ENCODE assay signal across 23 mouse cellular contexts in genomic region chr2:117556301-117556700, GRCm38 (mm10).
DNase-seq lines count a peak whose midpoint lies in the region; ATAC-seq and TF ChIP-seq lines count a peak whose summit lies in the region.
"Had no signal": no experiment of that assay in that cellular context is flagged by ENCODE, and none has a peak within 500 bp of the region (broad histone marks: within the 10 kb centered on the region; RNA-seq: fewer than 3 reads in every experiment).

No protein-coding gene starts in this region.

- no peaks in the 10 kb centered on the region for H3K36me3 ChIP-seq in limb, embryonic 14.5 days (ENCODE audit: control insufficient read depth, insufficient read depth, low read length)
- H3K36me3 ChIP-seq in kidney, adult 2 months (ENCODE audit: control insufficient read depth, insufficient read depth, low read length) = no peaks in the 10 kb centered on the region
- H3K36me3 ChIP-seq in liver, embryonic 12.5 days = no peaks in the 10 kb centered on the region
- H3K36me3 ChIP-seq: heart, embryonic 10.5 days; neural tube, embryonic 15.5 days had no signal

- DNase-seq in heart, adult 11 months = peak; percentile 14
- DNase-seq in heart, postnatal 10 days = no peak
- DNase-seq in 3134 (ENCODE audit: extremely low read depth, insufficient read length, low spot score) = peak; percentile 13
- peak; percentile 17 for DNase-seq in embryo, embryonic 10.5 days (ENCODE audit: low spot score)
- DNase-seq in limb, embryonic 14.5 days (ENCODE audit: low spot score) = peak; percentile 11
- no peak for DNase-seq in kidney, adult 2 months
- DNase-seq: adrenal gland, postnatal 10 days; cerebellum, adult 9-11 months; forebrain, postnatal 0 days; kidney, adult 9 months; kidney, postnatal 25 days; left cerebral cortex, postnatal 4 days; right cerebral cortex, postnatal 14 days; spleen, adult 18-20 months; thymus, postnatal 25 days had no signal

- no peaks in the 10 kb centered on the region for H3K4me1 ChIP-seq in limb, embryonic 14.5 days (ENCODE audit: control insufficient read depth, insufficient read depth, low read length)
- H3K4me1 ChIP-seq in kidney, adult 2 months (ENCODE audit: control insufficient read depth, insufficient read depth, low read length) = no peaks in the 10 kb centered on the region
- no peaks in the 10 kb centered on the region for H3K4me1 ChIP-seq in liver, embryonic 12.5 days
- H3K4me1 ChIP-seq: heart, embryonic 10.5 days; neural tube, embryonic 15.5 days had no signal

- no peak overlapping the region for H3K4me2 ChIP-seq in limb, embryonic 14.5 days (replicated peaks; ENCODE audit: low read depth, low read length, severe bottlenecking)
- H3K4me2 ChIP-seq in liver, embryonic 12.5 days = no peak overlapping the region
- H3K4me2 ChIP-seq: neural tube, embryonic 15.5 days had no signal

- H3K27ac ChIP-seq in limb, embryonic 14.5 days (replicated peaks; ENCODE audit: low read depth, low read length) = no peak overlapping the region
- H3K27ac ChIP-seq in kidney, adult 2 months (ENCODE audit: insufficient read depth, low read depth, low read length) = no peak overlapping the region
- H3K27ac ChIP-seq in liver, embryonic 12.5 days = no peak overlapping the region
- H3K27ac ChIP-seq: heart, embryonic 10.5 days; left cerebral cortex, adult 2 months; neural tube, embryonic 15.5 days had no signal

- no peak overlapping the region for H3K9ac ChIP-seq in limb, embryonic 14.5 days (ENCODE audit: low read depth, low read length, severe bottlenecking)
- no peak overlapping the region for H3K9ac ChIP-seq in liver, embryonic 12.5 days
- H3K9ac ChIP-seq: forebrain, postnatal 0 days; neural tube, embryonic 15.5 days had no signal

- H3K9me3 ChIP-seq in limb, embryonic 14.5 days (ENCODE audit: control insufficient read depth, low read length) = no peaks in the 10 kb centered on the region
- H3K9me3 ChIP-seq in liver, embryonic 12.5 days (replicated peaks) = no peaks in the 10 kb centered on the region
- H3K9me3 ChIP-seq: heart, embryonic 10.5 days; neural tube, embryonic 15.5 days had no signal

- intact Hi-C loops in heart, postnatal 10 days (cut with DNase I) = no loop called here

- ATAC-seq in limb, embryonic 14.5 days (ENCODE audit: low FRiP score, low read depth) = no peak
- ATAC-seq in liver, embryonic 12.5 days = no peak
- ATAC-seq: forebrain, postnatal 0 days; inflammation-experienced regulatory T-cells, adult 6 months; lung, postnatal 0 days; Patski had no signal

- no peak overlapping the region for H3K4me3 ChIP-seq in limb, embryonic 14.5 days (replicated peaks; ENCODE audit: low read length)
- H3K4me3 ChIP-seq in kidney, adult 2 months (ENCODE audit: insufficient read depth, low read depth, low read length) = no peak overlapping the region
- H3K4me3 ChIP-seq in liver, embryonic 12.5 days = no peak overlapping the region
- H3K4me3 ChIP-seq: erythroblast, embryonic 14.5 days; heart, embryonic 10.5 days; left cerebral cortex, adult 2 months; neural tube, embryonic 15.5 days had no signal

- TF ChIP-seq POLR2A in limb, embryonic 14.5 days (IDR thresholded peaks at IDR 0.05; ENCODE audit: borderline replicate concordance, extremely low read depth, insufficient read depth, insufficient read length) = no peak
- TF ChIP-seq POLR2A in kidney, adult 2 months (IDR thresholded peaks at IDR 0.05; ENCODE audit: low read depth, low read length) = no peak

- 56% methylated on average over 2 of the region's 2 CpGs for WGBS in limb, embryonic 14.5 days
- WGBS in kidney, adult 2 months = 63% methylated on average over 2 of the region's 2 CpGs
- WGBS in liver, embryonic 12.5 days (ENCODE audit: insufficient replicate concordance) = 61% methylated on average over 2 of the region's 2 CpGs

- no peak for TF ChIP-seq CTCF in kidney, adult 2 months (conservative IDR thresholded peaks at IDR 0.05; ENCODE audit: insufficient read depth, insufficient read length, low read depth, low read length)

- H3K27me3 ChIP-seq in limb, embryonic 14.5 days (ENCODE audit: control insufficient read depth, insufficient read depth, low read length) = no peaks in the 10 kb centered on the region
- no peaks in the 10 kb centered on the region; the same call in 1 of the 2 replicates for H3K27me3 ChIP-seq in kidney, adult 2 months (replicated peaks; ENCODE audit: control insufficient read depth, insufficient read depth, low read length)
- no peaks in the 10 kb centered on the region for H3K27me3 ChIP-seq in liver, embryonic 12.5 days (replicated peaks)
- H3K27me3 ChIP-seq: neural tube, embryonic 15.5 days; Patski had no signal

Comparison
In these comparisons a context has a peak if more than half of its experiments do, and no peak if none do; other contexts are left out.
1. DNase-seq: peak in heart, adult 11 months (single experiment), 3134 (single experiment), embryo, embryonic 10.5 days (single experiment) and limb, embryonic 14.5 days (single experiment); none in heart, postnatal 10 days (0 of 2) and kidney, adult 2 months (single experiment).